Mouse (Mus musculus) heart, embryonic 12.5 days (tissue): ENCODE results near the gene 3110001I22Rik. TPM values are rescaled to one million over a fixed set of nuclear protein-coding genes. Genes with fewer than 3 reads are reported as not detected.

Experiments
- ATAC-seq: fragments of 200-750 bp; cut with Nextera tagmentation; 2 replicates; pipeline ENCODE4 v1.8.0; 2017; ENCODE audit warnings: moderate TSS enrichment, moderate library complexity; ENCODE audit not compliant: insufficient number of reproducible peaks, low FRiP score
- H3K27ac ChIP-seq: fragments of 300-500 bp; sonication (generic); 2 replicates; pipeline ENCODE4 v1.5.1; 2016; ENCODE audit warnings: mild to moderate bottlenecking, moderate library complexity; ENCODE audit not compliant: poor library complexity, severe bottlenecking
- H3K27me3 ChIP-seq: fragments of 300-500 bp; sonication (generic); replicated peaks from 2 replicates; pipeline ENCODE4 v1.6.1; 2016; ENCODE audit warnings: mild to moderate bottlenecking, moderate library complexity
- H3K36me3 ChIP-seq: fragments of 300-500 bp; sonication (generic); 2 replicates; pipeline ENCODE4 v1.6.1; 2016; ENCODE audit warnings: mild to moderate bottlenecking, moderate library complexity
- H3K4me1 ChIP-seq: fragments of 300-500 bp; sonication (generic); replicated peaks from 2 replicates; pipeline ENCODE4 v1.6.1; 2016; ENCODE audit warnings: mild to moderate bottlenecking
- H3K4me2 ChIP-seq: fragments of 300-500 bp; sonication (generic); 2 replicates; pipeline ENCODE4 v1.6.1; 2016; ENCODE audit warnings: mild to moderate bottlenecking, moderate library complexity
- H3K4me3 ChIP-seq: fragments of 300-500 bp; sonication (generic); 2 replicates; pipeline ENCODE4 v1.5.1; 2016; ENCODE audit warnings: mild to moderate bottlenecking
- H3K9ac ChIP-seq: fragments of 300-500 bp; sonication (generic); 2 replicates; pipeline ENCODE4 v1.6.1; 2016; ENCODE audit warnings: mild to moderate bottlenecking, moderate library complexity
- H3K9me3 ChIP-seq: fragments of 300-500 bp; sonication (generic); replicated peaks from 2 replicates; pipeline ENCODE4 v1.6.1; 2016; ENCODE audit warnings: mild to moderate bottlenecking, moderate library complexity
- WGBS: fragments of 180-500 bp; shearing (Covaris S2); methylation state at CpG from one replicate; pipeline ENCODE4 v1.1.7; 2016; 5-methylcytosine and 5-hydroxymethylcytosine counted together
- polyA plus RNA-seq: library from polyadenylated mRNA; unstranded; fragments of >200 nt; fragmentation: Nextera tagmentation; extraction: Ambion mirVana; gene quantifications from 2 replicates; pipeline ENCODE4 v1.2.1, GENCODE M21; 2016

3110001I22Rik gene
- polyA plus RNA-seq, 1 experiment from 2014 or later: 3.3 TPM

DNA sequence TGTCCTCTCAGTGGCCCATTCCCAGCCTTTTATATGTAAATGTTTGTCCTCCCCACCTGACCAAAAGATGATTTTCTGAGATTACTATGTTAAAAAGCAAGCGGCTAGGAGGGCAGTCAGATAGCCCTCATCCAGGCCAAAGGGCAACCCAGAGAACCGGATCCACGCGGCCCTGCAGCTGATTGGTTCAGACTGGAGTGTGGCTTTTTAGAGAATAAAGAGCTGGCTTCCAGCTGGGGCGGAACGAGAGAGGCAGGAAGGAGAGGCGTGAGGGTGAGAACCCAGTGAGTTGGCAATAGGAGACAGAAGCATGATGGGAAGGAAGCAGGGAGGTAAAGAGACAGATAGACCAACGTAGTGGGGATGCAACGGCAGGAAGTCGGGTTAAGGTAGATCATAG is 51.2 kb downstream of the 3110001I22Rik start:
- no peaks in the 10 kb centered on the region for H3K9me3 ChIP-seq
- no peak for ATAC-seq
- H3K27me3 ChIP-seq: no peaks in the 10 kb centered on the region
- no peaks in the 10 kb centered on the region for H3K4me1 ChIP-seq
- H3K4me2 ChIP-seq: no peak overlapping the region
- H3K9ac ChIP-seq: no peak overlapping the region
- 41% methylated on average over 10 of the region's 10 CpGs for WGBS
- H3K27ac ChIP-seq: no peak overlapping the region
- H3K36me3 ChIP-seq: no peaks in the 10 kb centered on the region
- H3K4me3 ChIP-seq: no peak overlapping the region

DNA sequence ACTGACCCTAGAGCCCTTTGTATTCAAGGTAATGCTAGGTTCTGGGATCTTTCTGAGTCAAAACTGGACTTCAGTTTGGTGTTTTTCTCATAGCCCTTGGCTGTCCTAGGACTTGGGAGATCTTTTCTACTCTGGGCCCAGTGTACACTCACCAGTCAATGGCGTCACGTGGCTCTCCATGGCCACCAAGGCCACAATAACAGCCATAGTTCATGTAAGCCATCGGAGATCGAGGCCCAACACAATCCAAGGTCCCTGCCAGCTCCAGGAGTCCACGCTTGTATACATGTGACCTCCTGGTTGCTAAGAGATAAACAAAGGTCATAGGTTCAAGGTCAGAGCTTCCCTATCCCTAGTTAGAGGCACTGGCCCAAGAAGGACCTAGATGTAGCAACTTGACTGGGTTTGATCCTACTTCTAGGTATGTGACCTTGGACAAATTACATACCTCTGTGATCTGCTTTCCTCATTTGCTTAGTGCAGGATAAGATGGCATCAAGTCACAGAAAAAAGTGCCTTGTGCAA is 56.1 kb downstream of the 3110001I22Rik start:
- H3K4me1 ChIP-seq: peaks cover 9% of the 10 kb centered on the region
- H3K27ac ChIP-seq: no peak overlapping the region
- no peak for ATAC-seq
- no peaks in the 10 kb centered on the region for H3K9me3 ChIP-seq
- 90% methylated on average over 5 of the region's 5 CpGs for WGBS
- no peak overlapping the region for H3K9ac ChIP-seq
- peaks cover 7% of the 10 kb centered on the region; the same call in 1 of the 2 replicates for H3K27me3 ChIP-seq
- H3K36me3 ChIP-seq: no peaks in the 10 kb centered on the region
- H3K4me2 ChIP-seq: no peak overlapping the region
- no peak overlapping the region for H3K4me3 ChIP-seq

Other genes starting within 250 kb of the 3110001I22Rik start
- 29.1 and 29.3 TPM in 2 replicates for gene Parn, start 3.8 kb upstream of the 3110001I22Rik start, polyA plus RNA-seq
- 30.5 and 33.0 TPM in 2 replicates for gene Bfar, start 71 bp upstream of the 3110001I22Rik start, polyA plus RNA-seq
- 0.18 TPM in 1 of 2 replicates, not detected in the other for gene Pla2g10, start 59.1 kb downstream of the 3110001I22Rik start, polyA plus RNA-seq
- gene Rrn3, start 108.8 kb downstream of the 3110001I22Rik start, polyA plus RNA-seq: 61.0 and 63.6 TPM in 2 replicates
- gene Ntan1, start 146.9 kb downstream of the 3110001I22Rik start, polyA plus RNA-seq: 144 and 145 TPM in 2 replicates
- gene Pdxdc1, start 231.2 kb downstream of the 3110001I22Rik start, polyA plus RNA-seq: 75.6 and 76.6 TPM in 2 replicates
- 2.5 and 3.0 TPM in 2 replicates for gene Mpv17l, start 231.2 kb downstream of the 3110001I22Rik start, polyA plus RNA-seq